Mouse (Mus musculus) heart, adult 2 months (tissue): ENCODE measurements around the gene Rhof. TPM values are rescaled to one million over a fixed set of nuclear protein-coding genes. Genes with fewer than 3 reads are reported as not detected.
"Not testable (repeated sequence)": the region's sequence is repeated elsewhere in the genome, so short reads cannot be mapped to it uniquely, and the experiment has no call there.

Experiments used
- DNase-seq, 2 experiments: peaks; one replicate each; pipeline ENCODE4 v3.0.0; 2021
- H3K27ac ChIP-seq: fragments of 200-600 bp; 2 replicates; pipeline ENCODE4 v1.8.1; 2022
- H3K27me3 ChIP-seq: fragments of 200-500 bp; 2 replicates; pipeline ENCODE4 v1.6.1; 2012; ENCODE audit warnings: mild to moderate bottlenecking, low read length, inconsistent platforms, mixed read lengths; ENCODE audit not compliant: control insufficient read depth, insufficient read depth
- H3K36me3 ChIP-seq: fragments of 200-500 bp; 2 replicates; pipeline ENCODE4 v1.6.1; 2012; ENCODE audit warnings: low read length, inconsistent platforms; ENCODE audit not compliant: control insufficient read depth, insufficient read depth
- H3K4me1 ChIP-seq: fragments of 200-500 bp; 2 replicates; pipeline ENCODE4 v1.6.1; 2011; ENCODE audit warnings: low read length; ENCODE audit not compliant: control insufficient read depth, insufficient read depth
- H3K4me3 ChIP-seq: fragments of 200-600 bp; 2 replicates; pipeline ENCODE4 v1.8.1; 2022
- H3K79me2 ChIP-seq: fragments of 200-500 bp; replicated peaks from 2 replicates; pipeline ENCODE4 v1.6.1; 2012; ENCODE audit warnings: mild to moderate bottlenecking, inconsistent platforms, low read length, moderate library complexity, mixed read lengths; ENCODE audit not compliant: control insufficient read depth, insufficient read depth
- H3K9ac ChIP-seq: fragments of 200-500 bp; 2 replicates; pipeline ENCODE4 v1.6.1; 2012; ENCODE audit warnings: low read depth, mild to moderate bottlenecking, control low read depth, inconsistent platforms, low read length, mixed read lengths
- CTCF ChIP-seq: fragments of 200-600 bp; IDR thresholded peaks from 2 replicates; pipeline ENCODE4 v1.8.1; 2022; ENCODE audit warnings: antibody characterized with exemption, mild to moderate bottlenecking, moderate library complexity
- EP300 ChIP-seq: fragments of 200-500 bp; IDR thresholded peaks from 2 replicates; pipeline ENCODE4 v1.6.1; 2011; ENCODE audit warnings: low read depth, low read length, control low read depth; ENCODE audit not compliant: insufficient read depth
- POLR2A ChIP-seq: fragments of 200-500 bp; IDR thresholded peaks from 2 replicates; pipeline ENCODE4 v1.6.1; 2011; ENCODE audit warnings: mild to moderate bottlenecking, low read depth, low read length, control low read depth; ENCODE audit not compliant: insufficient read depth
- WGBS: fragments of 180-500 bp; shearing (Covaris S2); methylation state at CpG from one replicate; pipeline ENCODE4 v1.1.7; 2018; 5-methylcytosine and 5-hydroxymethylcytosine counted together
- intact Hi-C: fragments of 180-260 bp; cut with DNase I; formaldehyde crosslinking; loops from one replicate; pipeline ENCODE4 v1.15.1; 2025
- polyA plus RNA-seq: library from polyadenylated mRNA; depleted of rRNA; stranded (reverse); fragments of >200 nt; gene quantifications from 2 replicates; pipeline ENCODE4 v1.2.3, GENCODE M21; 2012
- total RNA-seq, 2 experiments: library from RNA; stranded (reverse); gene quantifications; 2 replicates each; pipeline ENCODE4 v1.2.3; 2021

Rhof gene
- total and polyA plus RNA-seq, 3 experiments, result 0.64 to 2.3 (median 0.70) TPM

DNA sequence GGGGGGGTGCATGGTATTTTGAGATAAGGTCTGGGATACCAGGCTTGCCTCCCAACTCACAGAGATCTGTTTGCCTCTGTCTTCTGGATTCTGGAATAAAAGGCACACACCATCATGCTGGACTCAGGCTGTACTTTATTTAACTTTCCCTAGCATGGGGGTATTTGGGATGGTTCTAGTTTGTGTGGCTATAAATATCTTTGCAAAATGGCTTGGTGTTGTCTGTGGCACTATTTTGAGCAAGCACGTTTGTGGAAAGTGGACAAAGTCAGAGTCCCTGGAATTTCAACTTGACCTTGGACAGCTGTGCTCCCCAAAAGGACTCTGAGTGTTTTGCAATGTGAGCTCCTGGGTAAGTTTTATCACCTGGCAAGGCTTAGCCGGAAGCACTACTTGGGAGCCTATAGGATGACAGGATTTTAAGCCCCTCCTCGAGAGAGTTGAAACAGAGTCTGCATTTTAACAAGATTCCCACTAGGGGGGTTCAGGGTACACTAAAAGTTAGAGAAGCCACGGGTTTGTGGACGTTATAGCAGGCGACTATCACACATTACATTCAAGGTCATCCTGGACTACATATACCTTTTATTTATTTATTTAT, 65.0 kb downstream of the Rhof start:
- H3K27ac ChIP-seq, result peak overlapping the region; percentile 64
- TF ChIP-seq EP300 (peak; percentile 57; the same call in 1 of the 2 replicates), CTCF (peak; percentile 61), POLR2A (no peak)
- peaks cover 4% of the 10 kb centered on the region for H3K4me1 ChIP-seq
- H3K79me2 ChIP-seq, result no peaks in the 10 kb centered on the region
- H3K27me3 ChIP-seq, result no peaks in the 10 kb centered on the region
- peak in 1 of 2 experiments; percentile 54 for DNase-seq
- no peak overlapping the region for H3K9ac ChIP-seq
- H3K4me3 ChIP-seq, result no peak overlapping the region
- no peaks in the 10 kb centered on the region for H3K36me3 ChIP-seq
- 6% methylated on average over 6 of the region's 6 CpGs for WGBS
- intact Hi-C loops, result no loop called here

GRCm38 (mm10) chr5:123064207-123064606, 68.3 kb downstream of the Rhof start:
- no peak overlapping the region for H3K9ac ChIP-seq
- 20% methylated on average over 6 of the region's 6 CpGs for WGBS
- intact Hi-C loops, result loop anchor here (1.0 to 2.0 kb wide), 4 partner anchors 53 to 107 kb away; no protein-coding TSS in a partner anchor
- H3K27me3 ChIP-seq, result no peaks in the 10 kb centered on the region
- TF ChIP-seq EP300 (no peak), CTCF (peak; percentile 73)
- H3K36me3 ChIP-seq, result no peaks in the 10 kb centered on the region
- no peak overlapping the region for H3K4me3 ChIP-seq
- no peaks in the 10 kb centered on the region for H3K79me2 ChIP-seq
- DNase-seq, result peak; percentile 48 to 55
- H3K27ac ChIP-seq, result peak overlapping the region; percentile 36; the same call in 1 of the 2 replicates
- H3K4me1 ChIP-seq, result peaks cover 4% of the 10 kb centered on the region

DNA sequence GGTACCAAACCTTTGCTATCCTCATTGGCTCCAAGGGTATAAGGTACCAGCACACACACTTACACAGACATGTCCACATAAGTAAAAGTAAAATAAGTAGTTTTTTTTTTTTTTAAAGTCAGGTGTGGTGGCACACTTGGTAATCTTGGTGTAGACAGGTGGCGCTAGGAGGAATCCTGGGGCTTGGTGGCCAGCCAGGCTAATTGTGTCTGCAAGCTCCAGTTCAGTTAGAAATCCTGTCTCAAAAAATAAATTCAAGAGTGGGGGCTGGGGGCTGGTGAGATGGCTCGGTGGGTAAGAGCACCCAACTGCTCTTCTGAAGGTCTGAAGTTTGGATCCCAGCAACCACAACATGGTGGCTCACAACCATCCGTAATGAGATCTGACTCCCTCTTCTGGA, 69.4 kb downstream of the Rhof start:
- no peak overlapping the region for H3K9ac ChIP-seq
- 92% methylated on average over 3 of the region's 3 CpGs for WGBS
- H3K27ac ChIP-seq, result no peak overlapping the region
- H3K4me1 ChIP-seq, result peaks cover 4% of the 10 kb centered on the region
- no peaks in the 10 kb centered on the region for H3K79me2 ChIP-seq
- no peak overlapping the region for H3K4me3 ChIP-seq
- peak in 1 of 2 experiments; percentile 12 for DNase-seq
- TF ChIP-seq POLR2A (no peak), EP300 (no peak), CTCF (no peak)
- intact Hi-C loops, result no loop called here
- H3K36me3 ChIP-seq, result no peaks in the 10 kb centered on the region
- no peaks in the 10 kb centered on the region for H3K27me3 ChIP-seq

DNA sequence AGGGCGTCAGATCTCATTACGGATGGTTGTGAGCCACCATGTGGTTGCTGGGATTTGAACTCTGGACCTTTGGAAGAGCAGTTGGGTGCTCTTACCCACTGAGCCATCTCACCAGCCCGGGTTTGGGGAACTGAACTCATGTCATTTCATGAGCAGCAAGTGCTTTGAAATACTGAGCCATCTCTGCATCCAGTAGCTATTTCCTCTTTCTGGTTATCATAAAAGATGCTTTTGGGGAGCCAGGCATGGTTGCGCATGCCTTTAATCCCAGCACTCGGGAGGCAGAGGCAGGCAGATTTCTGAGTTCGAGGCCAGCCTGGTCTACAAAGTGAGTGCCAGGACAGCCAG, 71.1 kb downstream of the Rhof start:
- H3K79me2 ChIP-seq, H3K4me1 ChIP-seq, H3K9ac ChIP-seq, H3K4me3 ChIP-seq, intact Hi-C loops, H3K27me3 ChIP-seq, H3K27ac ChIP-seq, H3K36me3 ChIP-seq: not testable (repeated sequence)
- 70% methylated on average over 6 of the region's 6 CpGs for WGBS
- peak in 1 of 2 experiments; percentile 11 for DNase-seq

DNA sequence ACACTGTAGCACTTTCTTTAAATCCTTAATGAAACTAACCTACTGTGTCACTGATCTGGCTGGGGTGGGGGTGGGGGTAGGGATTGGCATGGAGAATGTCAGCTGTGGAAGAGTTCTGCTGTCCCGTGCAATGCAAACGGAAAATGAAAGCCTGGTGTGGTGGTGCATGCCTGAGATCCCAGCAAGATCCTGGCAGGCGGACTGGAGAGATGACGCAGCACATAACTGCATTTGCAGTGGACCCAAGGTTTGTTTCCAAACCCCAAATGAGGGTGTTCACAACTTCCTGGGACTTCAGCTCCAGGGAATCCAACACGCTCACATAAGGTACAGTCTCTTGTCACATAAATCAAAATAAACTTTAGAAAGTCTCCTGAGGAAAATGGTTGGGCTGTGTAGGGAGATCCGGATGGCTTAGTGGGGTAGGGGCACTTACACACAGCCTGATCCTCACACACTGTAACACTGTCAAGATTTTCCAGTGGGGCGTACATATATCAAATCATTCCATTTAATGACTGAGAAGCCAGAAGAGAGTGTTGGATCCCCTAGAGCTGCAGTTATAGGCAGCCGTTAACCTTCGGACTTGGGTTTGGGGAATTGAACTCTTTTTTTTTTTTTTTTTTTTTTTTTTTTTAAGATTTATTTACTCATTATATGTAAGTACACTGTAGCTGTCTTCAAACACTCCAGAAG, 71.6 kb downstream of the Rhof start:
- no peaks in the 10 kb centered on the region for H3K79me2 ChIP-seq
- no peaks in the 10 kb centered on the region for H3K36me3 ChIP-seq
- TF ChIP-seq CTCF (no peak), POLR2A (0 out of 2 replicates have a peak, but pooled peaks have one; percentile 18)
- WGBS, result 51% methylated on average over 9 of the region's 9 CpGs
- peak; percentile 42 to 53 for DNase-seq
- H3K27ac ChIP-seq, result peak overlapping the region; percentile 73
- peaks cover 1% of the 10 kb centered on the region; the same call in 1 of the 2 replicates for H3K4me1 ChIP-seq
- intact Hi-C loops, result no loop called here
- H3K27me3 ChIP-seq, result no peaks in the 10 kb centered on the region
- H3K4me3 ChIP-seq, result peak overlapping the region; percentile 20; the same call in 1 of the 2 replicates
- H3K9ac ChIP-seq, result peak overlapping the region; percentile 42; the same call in 1 of the 2 replicates
